Mouse (Mus musculus): ENCODE data around the gene Rpl18a.

The Rpl18a gene

DNA sequence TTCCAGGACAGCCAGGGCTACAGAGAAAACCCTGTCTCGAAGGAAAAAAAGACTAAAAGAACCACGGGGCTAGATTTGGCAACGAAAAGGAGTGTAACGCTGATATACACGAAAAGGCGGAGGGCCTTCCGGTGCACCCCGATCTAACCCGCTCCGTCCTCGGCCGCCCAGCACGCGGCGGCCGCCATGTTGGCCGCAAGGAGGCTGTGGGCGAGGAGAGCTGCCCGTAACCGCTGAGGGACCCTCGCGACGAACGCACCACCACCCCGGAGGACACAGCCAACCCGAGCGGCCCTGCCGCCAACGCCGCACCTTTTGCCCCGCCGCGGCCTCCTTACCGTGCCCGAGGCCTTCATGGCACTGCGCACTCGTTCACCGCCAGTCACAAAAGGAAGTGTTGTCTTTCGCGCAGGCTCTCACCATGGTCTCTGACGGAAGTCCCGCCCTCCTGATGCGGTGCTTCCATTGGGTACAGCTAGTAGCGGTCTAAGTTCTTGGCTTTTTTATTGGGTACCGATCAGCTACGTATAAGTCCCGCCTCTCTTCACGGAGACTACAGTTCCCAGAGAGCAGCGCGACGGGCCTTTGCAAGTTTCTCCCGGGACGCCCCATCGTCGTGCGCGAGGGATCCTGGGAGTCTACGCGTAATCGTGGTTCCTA, at the start of gene Rpl18a:
Gene Rpl18a, minus strand, starts transcription at position 392 of the 660 bp plus-strand sequence.
- DNase-seq, result peak; percentile 96 to 99

DNA sequence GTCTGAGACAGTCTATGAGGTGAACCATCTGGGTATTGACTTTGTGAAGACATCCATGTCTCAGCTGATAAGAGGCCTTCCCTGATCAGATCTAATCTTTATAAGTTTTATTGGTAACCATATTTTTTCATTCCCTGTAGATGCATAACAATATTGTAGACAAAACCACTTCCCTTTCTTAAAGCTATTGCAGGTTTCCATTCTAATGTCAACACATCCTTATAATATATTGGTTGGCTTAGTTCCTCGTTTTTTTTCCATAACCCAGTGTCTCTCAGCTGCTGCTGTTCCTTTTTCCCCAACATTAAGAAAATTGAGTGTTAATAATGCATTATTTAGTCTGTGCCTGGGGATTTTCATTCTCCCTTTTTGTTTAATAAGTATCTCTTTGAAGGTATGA, 46.0 kb upstream of the Rpl18a start:
- no peak for DNase-seq

DNA sequence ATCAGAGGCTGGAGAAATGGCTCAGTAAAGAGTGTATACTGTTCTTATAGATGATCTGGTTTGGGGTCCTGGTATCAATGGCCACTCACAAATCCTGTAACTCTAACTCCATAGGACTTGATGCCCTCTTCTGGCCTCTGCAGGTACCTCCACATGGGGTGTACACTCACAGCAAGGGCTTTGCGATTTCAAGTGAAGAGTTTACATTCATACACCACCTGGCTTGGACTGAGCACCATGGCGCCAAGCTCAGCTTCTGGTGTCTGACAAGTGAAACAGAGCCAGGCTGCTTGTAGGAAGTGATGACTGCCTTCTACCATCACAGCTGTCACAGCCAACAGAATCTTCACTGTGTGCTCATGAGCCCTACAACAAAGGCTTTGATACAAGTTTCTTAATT, 44.3 kb upstream of the Rpl18a start:
- no peak for DNase-seq

DNA sequence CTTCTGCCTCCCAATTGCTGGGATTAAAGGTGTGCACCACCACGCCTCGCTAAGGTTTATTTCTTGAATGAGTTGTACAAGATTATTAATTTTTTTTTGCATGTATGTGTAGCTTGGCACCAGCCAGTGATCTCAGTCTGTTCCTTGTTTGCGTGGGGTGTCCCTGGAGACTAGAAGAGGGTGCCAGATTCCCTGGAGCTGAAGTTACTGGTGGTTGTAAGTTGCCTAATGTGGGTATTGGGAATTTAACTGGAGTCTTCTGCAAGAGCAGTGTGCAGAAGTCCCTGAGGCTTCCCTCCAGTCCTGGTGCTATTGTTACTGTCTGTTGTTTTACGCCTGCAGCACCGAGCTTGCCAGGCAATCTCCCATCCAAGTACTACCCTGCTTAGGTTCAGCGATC, 40.0 kb upstream of the Rpl18a start:
- DNase-seq, result no peak

DNA sequence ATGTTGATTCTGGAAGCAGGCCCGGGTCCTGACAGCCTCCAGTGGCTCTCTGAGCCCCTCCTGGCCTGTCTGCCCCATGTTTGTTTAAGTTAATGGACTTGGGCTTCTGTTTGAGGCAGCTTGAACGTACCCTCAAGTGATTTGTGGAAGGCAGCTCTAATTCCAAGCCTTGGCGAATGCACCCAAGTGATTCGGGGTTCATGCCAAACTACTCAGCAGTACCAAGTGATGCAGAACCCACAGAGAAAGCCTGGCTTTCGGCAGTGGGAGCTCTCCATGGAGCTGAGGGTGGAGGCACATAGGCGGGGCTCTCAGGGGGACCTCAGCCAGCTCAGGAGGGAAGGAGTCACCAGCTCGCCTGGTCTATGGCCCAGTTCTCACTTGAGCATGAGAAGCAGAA, 37.6 kb upstream of the Rpl18a start:
- DNase-seq, result no peak

DNA sequence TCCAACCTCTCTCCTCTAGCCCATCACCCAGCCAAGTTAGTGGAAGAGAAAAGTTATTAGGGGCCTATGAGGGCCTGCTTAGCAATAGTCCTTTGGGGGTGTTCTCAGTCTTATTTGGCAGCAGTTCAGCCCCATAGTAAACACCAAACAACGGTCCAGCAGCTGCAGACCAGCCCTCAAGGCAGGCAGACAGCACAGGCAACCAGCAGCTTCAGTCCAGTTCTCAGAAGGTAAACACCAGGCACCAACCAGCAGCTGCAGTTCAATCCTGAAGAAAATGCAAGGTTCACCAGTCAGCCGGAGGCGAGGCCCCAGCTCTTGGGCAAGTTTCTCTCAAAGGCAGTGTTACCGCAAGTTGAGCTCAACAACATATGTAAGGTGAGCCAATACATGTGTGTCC, 35.8 kb upstream of the Rpl18a start:
- DNase-seq, result no peak

DNA sequence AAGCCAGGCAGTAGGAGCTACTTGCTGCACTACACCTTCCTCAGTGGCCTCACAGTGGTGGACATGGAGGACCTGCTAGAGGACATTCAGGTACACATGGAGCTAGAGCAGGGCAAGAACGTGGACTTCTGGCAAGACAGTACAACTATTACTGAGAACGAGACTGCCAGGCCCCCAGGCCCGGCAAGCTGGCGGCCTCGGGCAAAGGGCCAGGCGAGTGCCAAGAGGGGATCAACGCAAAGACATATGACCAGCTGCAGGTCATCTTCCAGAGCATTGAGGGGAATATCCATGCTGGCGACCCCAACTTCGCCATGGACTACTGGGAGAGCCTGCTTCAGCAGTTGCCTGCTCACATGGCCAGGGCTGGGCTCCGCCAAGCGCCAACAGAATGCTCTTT, 34.5 kb upstream of the Rpl18a start:
- no peak for DNase-seq

DNA sequence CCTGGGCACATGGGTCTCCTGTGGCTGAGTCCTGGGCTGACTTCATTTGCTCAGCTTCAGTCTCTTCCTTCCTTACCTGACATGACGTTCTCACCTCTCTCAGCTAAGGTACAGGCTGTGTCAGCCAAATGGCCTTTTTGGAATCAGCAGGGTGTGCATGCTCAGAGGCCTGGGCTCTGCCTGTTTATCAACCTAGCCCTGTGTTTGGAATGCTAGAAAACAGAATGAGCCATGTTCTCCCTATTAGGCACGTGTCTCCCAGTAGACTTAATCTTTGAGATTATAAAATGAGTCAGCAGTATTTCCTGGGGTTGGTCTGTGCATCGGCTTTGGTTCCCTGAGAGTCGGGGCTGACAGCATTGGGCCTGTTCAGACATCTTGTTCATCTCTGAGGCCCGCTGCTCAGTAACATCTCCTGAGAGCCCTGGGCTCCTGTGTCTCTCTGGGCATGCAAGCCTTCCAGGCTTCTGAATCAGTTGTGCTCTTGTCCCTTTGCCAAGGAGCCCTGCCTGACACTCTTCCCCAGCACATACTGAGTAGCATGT, 31.6 kb upstream of the Rpl18a start:
- DNase-seq, result no peak

DNA sequence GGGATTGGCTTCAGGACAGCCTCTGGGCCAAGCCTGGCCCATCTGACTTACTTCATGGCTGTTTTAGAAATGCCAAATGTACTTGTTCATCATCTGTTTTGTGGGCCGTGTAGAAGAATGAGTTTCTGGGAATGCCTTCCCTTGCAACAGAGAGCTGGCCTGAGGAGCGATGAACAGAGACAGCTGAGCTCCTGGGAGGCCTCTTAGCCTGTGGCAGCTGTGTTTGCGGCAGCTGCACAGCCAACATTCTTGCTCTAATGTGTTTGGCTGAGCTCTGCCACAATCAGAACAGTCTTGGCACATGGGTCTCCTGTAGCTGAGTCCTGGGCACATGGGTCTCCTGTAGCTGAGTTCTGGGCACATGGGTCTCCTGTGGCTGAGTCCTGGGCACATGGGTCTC, 30.9 kb upstream of the Rpl18a start:
- no peak for DNase-seq

DNA sequence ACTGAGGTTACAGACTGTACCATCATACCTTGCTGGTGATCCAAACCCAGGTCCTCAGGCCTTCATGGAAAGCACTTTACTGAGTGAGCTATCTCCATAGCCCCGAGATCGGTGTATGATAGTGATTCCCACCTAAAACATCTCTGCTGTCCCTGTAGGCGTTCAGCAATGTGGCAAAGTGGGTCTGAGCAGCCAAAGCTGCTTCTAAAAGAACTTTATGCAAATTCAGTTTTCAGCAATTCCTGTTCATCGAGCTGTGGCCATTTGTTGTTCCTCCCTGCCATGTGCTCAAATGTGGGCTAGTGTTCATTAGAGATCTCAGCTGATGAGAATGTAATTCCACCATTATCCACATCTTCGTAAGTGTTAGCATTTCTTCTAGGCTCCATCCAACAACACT, 29.2 kb upstream of the Rpl18a start:
- no peak for DNase-seq

DNA sequence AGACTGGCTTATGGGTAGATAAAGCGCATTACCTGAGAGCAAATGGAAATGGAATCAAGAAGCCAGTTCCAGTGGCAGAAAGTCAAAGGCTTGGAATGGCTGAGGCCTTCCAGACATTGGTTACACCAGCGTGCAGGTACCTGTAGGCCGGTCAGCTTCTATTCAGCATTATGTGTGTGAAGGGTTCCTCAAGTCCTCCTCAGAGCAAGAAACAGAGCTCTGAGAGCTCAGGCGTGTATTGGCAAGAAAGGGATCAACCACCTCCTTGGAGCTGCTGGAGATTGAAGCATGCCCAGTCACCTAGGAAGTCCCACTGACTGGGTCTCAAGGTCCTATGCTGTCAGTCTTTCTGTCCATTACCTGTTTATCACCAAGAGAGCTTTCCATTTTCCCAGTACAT, 28.5 kb upstream of the Rpl18a start:
- DNase-seq, result no peak

DNA sequence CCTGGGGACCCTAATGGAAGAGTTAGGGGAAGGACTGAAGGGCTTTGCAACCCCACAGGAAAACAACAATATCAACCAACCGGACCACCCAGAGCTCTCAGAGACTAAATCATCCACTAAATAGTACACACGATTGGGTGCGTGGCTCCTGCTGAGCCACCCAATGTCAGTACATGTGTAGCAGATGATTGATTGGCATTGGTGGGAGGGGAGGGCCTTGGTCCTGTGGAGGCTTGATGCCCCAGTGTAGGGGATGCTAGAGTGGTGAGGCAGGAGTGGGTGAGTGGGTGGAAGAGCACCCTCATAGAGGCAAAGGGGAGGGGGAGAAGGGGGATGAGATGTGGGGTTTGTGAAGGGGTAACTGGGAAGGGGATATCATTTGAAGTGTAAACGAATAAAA, 26.9 kb upstream of the Rpl18a start:
- DNase-seq, result no peak

DNA sequence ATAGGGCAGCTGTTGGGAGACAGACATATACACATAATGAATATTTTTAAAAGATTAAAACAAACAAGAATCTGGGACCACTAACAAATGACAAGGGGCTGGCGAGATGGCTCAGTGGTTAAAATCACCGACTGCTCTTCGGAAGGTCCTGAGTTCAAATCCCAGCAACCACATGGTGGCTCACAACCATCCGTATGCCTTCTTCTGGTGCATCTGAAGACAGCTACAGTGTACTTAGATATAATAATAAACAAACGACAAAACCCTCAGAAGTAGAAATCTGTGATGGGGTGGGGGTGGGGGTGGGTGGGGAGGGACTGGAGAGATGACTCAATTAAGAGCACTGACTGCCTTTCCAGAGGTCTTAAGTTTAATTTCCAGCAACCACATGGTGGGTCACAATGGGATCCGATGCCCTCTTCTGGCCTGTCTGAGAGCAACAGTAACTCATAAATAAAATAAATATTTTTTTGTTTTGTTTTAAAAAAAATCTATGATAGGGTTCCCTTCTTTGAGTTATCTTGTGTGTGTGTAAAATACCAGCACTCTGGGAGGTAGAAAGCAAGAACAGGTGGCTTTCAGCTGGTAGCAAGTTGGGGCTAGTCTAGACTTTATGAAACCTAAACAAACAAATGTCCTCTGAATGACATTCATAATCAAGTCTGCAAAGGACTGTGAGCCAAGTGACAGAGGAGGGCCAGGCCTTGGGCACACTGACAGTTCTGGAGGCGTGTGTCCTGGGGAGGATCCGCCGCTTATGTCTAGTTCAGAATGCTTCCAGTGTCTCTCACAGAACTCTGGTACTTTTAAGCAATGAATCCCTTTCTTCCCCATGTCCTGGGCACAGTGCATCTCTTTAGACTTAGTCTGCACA, 23.1 kb upstream of the Rpl18a start:
- no peak for DNase-seq

DNA sequence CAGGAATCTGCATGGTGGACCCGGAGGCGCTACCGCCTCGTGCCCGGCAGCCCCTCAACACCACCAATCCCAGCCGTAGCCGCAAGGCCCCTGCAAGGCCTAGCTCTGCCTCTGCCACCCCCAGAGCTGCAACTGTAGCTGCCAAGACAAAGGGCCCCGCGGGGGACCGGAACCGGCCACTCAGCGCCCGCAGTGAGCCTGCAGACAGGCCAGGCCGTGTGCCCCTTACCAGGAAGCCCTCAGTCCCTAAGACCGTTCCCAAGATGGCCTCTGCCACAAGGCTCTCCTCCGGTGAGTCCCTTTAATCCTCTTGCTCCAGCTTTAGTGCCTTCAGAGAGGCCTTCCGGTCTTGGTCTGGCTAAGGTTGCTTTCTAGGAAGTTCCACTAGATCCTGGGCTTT, 17.5 kb upstream of the Rpl18a start:
- DNase-seq, result no peak

DNA sequence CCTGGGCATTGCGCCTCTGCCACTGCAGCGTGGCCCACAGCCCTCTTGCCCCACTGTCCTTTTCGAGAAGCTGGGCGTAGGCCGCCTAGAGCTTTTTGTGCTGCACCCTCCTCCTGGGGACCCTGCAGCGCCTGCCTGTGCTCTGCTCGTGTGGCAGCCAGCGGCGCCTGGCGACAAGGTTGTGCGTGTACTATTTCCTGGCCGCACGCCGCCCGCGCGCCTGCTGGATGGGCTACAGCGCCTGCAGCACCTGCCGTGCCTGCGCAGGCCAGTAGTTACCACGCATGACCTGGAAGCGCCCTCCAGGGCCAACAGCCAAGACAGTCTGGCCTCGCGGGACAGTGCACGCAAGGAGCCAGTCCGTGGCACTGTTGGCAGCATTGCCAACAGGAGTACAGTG, 16.3 kb upstream of the Rpl18a start:
- no peak for DNase-seq

DNA sequence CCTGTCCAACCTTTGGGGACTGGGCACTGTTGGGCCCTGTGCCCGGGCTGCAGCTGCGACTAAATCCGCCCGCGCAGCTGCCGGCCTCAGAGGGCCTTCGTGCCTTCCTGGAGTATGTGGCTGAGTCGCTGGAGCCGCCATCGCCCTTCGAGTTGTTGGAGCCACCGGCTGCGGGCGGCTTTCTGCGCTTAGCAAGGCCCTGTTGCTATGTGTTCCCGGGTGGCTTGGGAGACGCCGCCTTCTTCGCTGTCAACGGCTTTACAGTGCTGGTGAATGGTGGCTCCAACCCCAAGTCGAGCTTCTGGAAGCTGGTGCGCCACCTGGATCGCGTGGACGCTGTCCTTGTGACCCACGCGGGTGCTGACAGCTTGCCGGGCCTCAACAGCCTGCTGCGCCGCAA, 15.7 kb upstream of the Rpl18a start:
- no peak for DNase-seq

DNA sequence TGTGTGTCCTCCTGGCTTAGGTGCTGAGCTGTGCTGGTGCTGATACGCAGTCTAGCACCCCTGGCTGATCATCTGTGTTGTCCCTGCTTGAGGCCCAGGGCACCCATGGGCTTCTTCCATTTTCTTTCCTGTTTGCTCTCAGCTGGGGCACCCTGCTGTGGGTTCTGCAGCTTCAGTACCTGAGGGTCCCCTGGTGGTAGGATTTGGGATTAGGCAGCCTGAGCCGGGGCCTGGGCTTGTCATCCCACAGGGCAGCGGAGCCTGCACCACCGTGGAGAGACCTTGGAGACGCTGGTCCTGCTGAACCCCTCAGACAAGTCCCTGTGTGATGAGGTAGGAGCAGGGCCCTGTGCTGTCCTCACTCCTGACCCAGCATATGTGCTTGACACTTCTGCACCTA, 14.4 kb upstream of the Rpl18a start:
- peak in 1 of 2 experiments; percentile 23 for DNase-seq

DNA sequence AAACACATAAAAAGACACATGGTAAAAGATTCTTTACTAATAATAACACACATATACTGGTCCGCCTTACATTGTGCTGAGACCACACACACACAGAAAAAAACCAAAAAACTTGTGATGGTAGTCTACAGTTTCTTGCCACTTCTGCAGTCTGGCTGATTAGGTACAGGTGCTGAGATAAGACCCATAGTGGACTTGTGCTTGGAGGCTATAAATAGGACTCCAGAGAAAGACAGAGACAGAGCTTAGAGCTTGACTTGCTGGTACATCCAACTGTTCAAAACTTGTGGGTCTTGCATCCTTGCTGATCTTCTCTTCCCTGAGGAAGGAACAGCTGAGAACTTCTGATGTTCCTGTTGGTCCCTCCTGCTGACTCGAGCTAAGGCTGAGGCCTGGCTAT, 10.3 kb upstream of the Rpl18a start:
- DNase-seq, result no peak

DNA sequence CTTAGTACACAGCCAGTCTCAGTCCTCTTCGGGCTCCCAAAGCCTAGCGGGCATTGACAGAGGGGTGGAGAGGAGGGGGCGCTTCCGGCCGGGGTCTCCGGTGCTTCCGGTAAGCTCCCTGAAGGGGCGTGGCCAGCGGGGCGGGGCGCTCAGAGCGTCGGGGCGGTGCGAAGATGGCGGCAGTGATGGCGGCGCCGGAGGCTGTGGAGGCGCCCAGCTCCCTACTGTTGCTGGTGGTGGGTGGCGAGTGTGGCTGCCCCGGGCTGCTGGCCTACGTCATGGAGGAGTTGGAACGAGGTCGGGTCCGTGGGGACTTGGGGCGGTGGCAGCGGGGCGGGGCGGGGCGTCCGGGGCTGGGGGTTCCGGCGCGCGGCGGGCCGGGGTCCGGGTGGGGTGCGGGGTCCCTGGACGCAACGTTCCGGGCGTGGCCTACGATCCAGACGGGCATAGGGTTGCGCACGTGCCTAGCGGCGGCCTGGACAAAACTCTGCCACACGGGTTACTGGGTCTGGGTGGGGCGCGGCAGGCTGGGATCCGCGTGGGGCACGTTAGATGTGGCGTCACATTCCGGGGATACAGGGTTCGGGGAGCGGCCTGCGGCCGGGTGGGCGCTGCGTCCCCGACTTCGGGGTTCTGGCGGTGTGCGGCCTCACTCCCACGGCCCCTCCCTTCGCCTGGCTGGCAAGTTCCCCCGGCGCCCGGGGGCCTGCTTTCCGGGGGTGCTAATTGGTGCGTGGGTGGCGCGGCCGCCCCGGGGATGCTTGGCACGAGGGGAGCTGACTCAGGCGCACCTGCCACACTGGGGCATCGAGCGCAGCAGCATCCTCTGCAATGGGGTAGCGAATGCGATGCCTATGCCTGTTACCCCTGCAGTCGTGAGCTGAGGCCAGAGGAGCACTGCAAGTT, 8.9 kb upstream of the Rpl18a start, which contains the start of gene Map1s:
Gene Map1s, plus strand, starts transcription at position 102 of the 906 bp plus-strand sequence.
- peak; percentile 61 to 88 for DNase-seq

DNA sequence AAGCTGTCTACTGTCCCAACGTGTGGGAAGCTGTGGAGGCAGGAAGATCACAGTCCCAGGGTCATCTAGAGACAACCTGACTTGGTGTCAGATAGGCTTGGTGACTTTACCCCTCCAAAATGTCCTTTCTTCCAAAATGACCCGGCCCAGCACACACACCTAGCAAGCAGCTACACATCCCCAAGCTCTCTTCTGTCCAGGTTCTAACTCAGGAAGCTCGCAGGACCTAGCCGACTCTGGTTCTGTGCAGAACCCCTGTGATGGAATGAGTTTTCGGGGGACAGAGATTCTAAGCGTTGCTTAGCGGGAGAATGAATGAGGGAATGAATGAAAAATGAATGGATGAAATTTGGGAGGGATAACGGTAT, 8.2 kb upstream of the Rpl18a start:
- no peak for DNase-seq

DNA sequence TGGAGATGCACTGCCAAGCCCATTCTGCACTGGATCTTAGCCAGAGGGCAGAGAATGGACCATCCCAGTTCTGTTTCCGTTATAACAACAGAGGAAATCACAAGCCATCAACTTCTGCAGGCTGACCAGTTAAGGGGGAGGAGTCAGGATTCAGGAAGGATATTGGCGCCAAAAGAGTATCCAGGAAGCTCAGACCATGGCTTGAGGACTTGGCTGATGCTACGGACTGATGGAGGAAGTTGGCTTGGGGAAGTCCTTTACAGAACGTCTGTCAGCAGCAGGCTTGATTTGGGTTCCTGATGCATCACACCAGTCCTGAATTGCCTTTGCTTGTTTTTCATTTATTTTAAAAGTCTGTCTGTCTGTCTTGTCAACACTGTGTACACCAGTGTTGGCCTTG, 7.3 kb upstream of the Rpl18a start:
- peak; percentile 55 to 83 for DNase-seq

DNA sequence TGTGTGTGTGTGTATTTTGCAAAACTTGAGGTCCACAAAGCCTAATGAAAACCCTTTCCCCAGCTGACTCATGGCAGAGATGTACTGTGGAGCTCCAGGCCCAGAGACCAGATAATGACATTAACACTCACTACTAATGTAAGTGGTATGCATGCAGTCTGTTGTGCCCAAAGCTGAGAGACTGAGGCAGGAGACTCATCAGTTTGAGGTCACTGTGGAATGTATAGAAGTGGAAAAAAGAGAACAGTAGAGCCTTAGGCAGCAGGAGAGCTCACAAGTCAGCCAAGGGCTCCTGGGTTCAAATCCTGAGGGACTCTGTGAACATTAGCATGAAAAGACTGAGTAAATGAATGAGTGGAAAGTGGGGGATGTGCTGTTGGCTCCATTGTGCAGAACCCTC, 6.4 kb upstream of the Rpl18a start:
- no peak for DNase-seq

DNA sequence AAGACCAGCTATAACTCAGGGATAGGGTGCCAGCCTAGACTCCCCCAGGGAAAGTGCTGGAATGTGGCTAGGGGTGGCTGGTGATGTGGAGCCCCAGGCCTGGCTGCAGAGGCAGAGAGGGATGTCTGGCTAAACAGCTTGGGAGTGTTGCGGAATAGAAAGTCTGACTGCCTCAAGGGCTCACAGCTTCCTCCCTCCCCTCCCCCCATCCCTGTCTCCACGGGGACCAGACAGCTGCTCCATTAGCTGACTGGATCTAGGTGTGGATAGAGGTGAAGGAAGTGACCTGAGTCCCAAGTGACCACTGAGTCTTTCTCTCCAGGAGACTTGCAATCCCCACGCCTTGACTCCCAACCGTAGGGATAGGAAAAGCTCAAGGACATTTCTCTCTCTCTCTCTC, 5.9 kb upstream of the Rpl18a start:
- DNase-seq, result no peak

Data from kidney, postnatal 36 days (tissue).